Mouse (Mus musculus) brain, embryonic 14.5 days (tissue): ENCODE measurements at regions not wholly inside any gene's neighbourhood (a gene's known extent, or its start where the extent isn't known, plus 50 kb on each side); places are given as distances from the start of the nearest gene placed in this dataset.

ENCODE experiments used
- CTCF ChIP-seq: fragments of 200-500 bp; IDR thresholded peaks from 2 replicates; pipeline ENCODE4 v1.5.1; 2012; ENCODE audit warnings: inconsistent platforms, mild to moderate bottlenecking, moderate library complexity, borderline replicate concordance; ENCODE audit not compliant: insufficient read depth, insufficient read length; ENCODE audit errors: extremely low read depth
- POLR2A ChIP-seq: fragments of 200-500 bp; IDR thresholded peaks from 2 replicates; pipeline ENCODE4 v1.6.1; 2012; ENCODE audit warnings: mild to moderate bottlenecking, inconsistent platforms, borderline replicate concordance; ENCODE audit not compliant: poor library complexity, insufficient read depth, insufficient read length, severe bottlenecking; ENCODE audit errors: extremely low read depth

- TF ChIP-seq POLR2A: no peak
- no peak for TF ChIP-seq CTCF
Measured at GRCm38 (mm10) chr16:48127338-48127737, 156.2 kb upstream of the Dppa4 start.
